ENCODE assay signal across 26 mouse cellular contexts in the genomic region with DNA sequence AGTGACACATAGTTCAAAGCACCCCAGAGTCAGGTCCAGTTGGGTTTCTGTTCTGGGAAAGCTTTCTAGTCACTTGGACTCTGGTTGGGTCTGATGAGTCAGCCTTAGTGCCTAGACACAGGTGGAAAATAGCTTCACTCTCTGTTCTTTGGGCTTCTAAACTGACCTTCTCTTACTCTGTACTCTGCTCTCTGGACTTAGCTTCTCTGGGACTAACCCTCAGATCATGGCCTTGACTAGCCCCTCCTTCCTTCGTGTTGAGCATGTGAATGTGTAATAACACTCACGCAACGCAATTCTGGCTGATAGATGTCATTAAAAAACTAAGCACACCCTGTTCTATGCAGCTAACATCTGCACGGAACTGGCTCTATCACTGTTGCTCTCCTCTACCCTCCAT.
DNase-seq lines count a peak whose midpoint lies in the region; ATAC-seq lines count a peak whose summit lies in the region.
"Had no signal": no experiment of that assay in that cellular context is flagged by ENCODE, and none has a peak within 500 bp of the region (broad histone marks: within the 10 kb centered on the region; RNA-seq: fewer than 3 reads in every experiment).

No protein-coding gene starts in this region.

- peaks cover 23% of the 10 kb centered on the region for H3K4me1 ChIP-seq in heart, embryonic 10.5 days
- H3K4me1 ChIP-seq in heart, embryonic 12.5 days (replicated peaks): peaks cover 38% of the 10 kb centered on the region
- no peaks in the 10 kb centered on the region for H3K4me1 ChIP-seq in intestine, embryonic 15.5 days (replicated peaks)
- H3K4me1 ChIP-seq in forebrain, embryonic 15.5 days: no peaks in the 10 kb centered on the region
- H3K4me1 ChIP-seq: forebrain, embryonic 13.5 days had no signal

- DNase-seq in heart, embryonic 10.5 days (ENCODE audit: low spot score): peak; percentile 65
- peak; percentile 10 for DNase-seq in large intestine, adult 2 months (ENCODE audit: low read depth, low spot score)
- DNase-seq in kidney, postnatal 4 days: no peak
- DNase-seq: adrenal gland, postnatal 10 days; adrenal gland, postnatal 36 days; B cell, adult 2 months; cerebellum, adult 11-12 months; cerebellum, adult 8-10 months; cerebellum, postnatal 10 days; gastrocnemius, postnatal 25 days; heart, adult 2 months; heart, postnatal 14 days; heart, postnatal 4 days; kidney, adult 18-20 months had no signal

- H3K36me3 ChIP-seq in heart, embryonic 10.5 days: no peaks in the 10 kb centered on the region
- H3K36me3 ChIP-seq in heart, embryonic 12.5 days: no peaks in the 10 kb centered on the region
- no peaks in the 10 kb centered on the region for H3K36me3 ChIP-seq in intestine, embryonic 15.5 days
- H3K36me3 ChIP-seq in forebrain, embryonic 15.5 days: no peaks in the 10 kb centered on the region
- H3K36me3 ChIP-seq: forebrain, embryonic 10.5 days; G1E; heart, embryonic 13.5 days had no signal

- no peaks in the 10 kb centered on the region for H3K9me3 ChIP-seq in heart, embryonic 10.5 days
- no peaks in the 10 kb centered on the region for H3K9me3 ChIP-seq in heart, embryonic 12.5 days (replicated peaks)
- no peaks in the 10 kb centered on the region for H3K9me3 ChIP-seq in intestine, embryonic 15.5 days
- H3K9me3 ChIP-seq in forebrain, embryonic 15.5 days: no peaks in the 10 kb centered on the region
- H3K9me3 ChIP-seq: forebrain, embryonic 10.5 days; forebrain, embryonic 13.5 days; heart, embryonic 13.5 days had no signal

- H3K27me3 ChIP-seq in heart, embryonic 10.5 days (ENCODE audit: insufficient read depth, poor library complexity, severe bottlenecking): no peaks in the 10 kb centered on the region
- no peaks in the 10 kb centered on the region for H3K27me3 ChIP-seq in heart, embryonic 12.5 days (replicated peaks)
- H3K27me3 ChIP-seq in intestine, embryonic 15.5 days (replicated peaks): no peaks in the 10 kb centered on the region
- H3K27me3 ChIP-seq in forebrain, embryonic 15.5 days: no peaks in the 10 kb centered on the region
- H3K27me3 ChIP-seq: CH12.LX; heart, embryonic 13.5 days had no signal

- no peak overlapping the region for H3K27ac ChIP-seq in heart, embryonic 10.5 days
- no peak overlapping the region for H3K27ac ChIP-seq in heart, embryonic 12.5 days (ENCODE audit: poor library complexity, severe bottlenecking)
- H3K27ac ChIP-seq in intestine, embryonic 15.5 days: no peak overlapping the region
- H3K27ac ChIP-seq in forebrain, embryonic 15.5 days (replicated peaks): no peak overlapping the region
- H3K27ac ChIP-seq: forebrain, embryonic 10.5 days; forebrain, embryonic 13.5 days; heart, adult 2 months; heart, embryonic 13.5 days; hindbrain, embryonic 14.5 days; hindbrain, postnatal 0 days had no signal

- H3K4me2 ChIP-seq in heart, embryonic 12.5 days: no peak overlapping the region
- H3K4me2 ChIP-seq in intestine, embryonic 15.5 days (replicated peaks): no peak overlapping the region
- no peak overlapping the region for H3K4me2 ChIP-seq in forebrain, embryonic 15.5 days (replicated peaks)
- H3K4me2 ChIP-seq: forebrain, embryonic 13.5 days; heart, embryonic 13.5 days; hindbrain, embryonic 14.5 days had no signal

- no peak overlapping the region for H3K4me3 ChIP-seq in heart, embryonic 10.5 days
- H3K4me3 ChIP-seq in heart, embryonic 12.5 days: no peak overlapping the region
- no peak overlapping the region for H3K4me3 ChIP-seq in intestine, embryonic 15.5 days (replicated peaks)
- no peak overlapping the region for H3K4me3 ChIP-seq in forebrain, embryonic 15.5 days
- H3K4me3 ChIP-seq: forebrain, embryonic 10.5 days; forebrain, embryonic 13.5 days; heart, adult 2 months; heart, embryonic 13.5 days had no signal

- no peak for ATAC-seq in heart, embryonic 12.5 days (ENCODE audit: insufficient number of reproducible peaks, low FRiP score)
- peak; percentile 50; the same call in 1 of the 2 replicates for ATAC-seq in intestine, embryonic 15.5 days
- ATAC-seq in forebrain, embryonic 15.5 days (replicated peaks): no peak
- ATAC-seq: forebrain, embryonic 13.5 days; hindbrain, postnatal 0 days; inflammation-experienced regulatory T-cells, adult 6 months; Patski had no signal

- no peak overlapping the region for H3K9ac ChIP-seq in heart, embryonic 12.5 days
- H3K9ac ChIP-seq in intestine, embryonic 15.5 days: no peak overlapping the region
- H3K9ac ChIP-seq in forebrain, embryonic 15.5 days (replicated peaks): no peak overlapping the region
- H3K9ac ChIP-seq: forebrain, embryonic 13.5 days; heart, embryonic 13.5 days; hindbrain, embryonic 14.5 days had no signal

- 89% methylated on average over 4 of the region's 4 CpGs for WGBS in heart, embryonic 10.5 days
- 82% methylated on average over 4 of the region's 4 CpGs for WGBS in heart, embryonic 12.5 days
- 79% methylated on average over 4 of the region's 4 CpGs for WGBS in intestine, embryonic 15.5 days
- WGBS in large intestine, adult 2 months: 44% methylated on average over 4 of the region's 4 CpGs
- 89% methylated on average over 4 of the region's 4 CpGs for WGBS in forebrain, embryonic 15.5 days

Comparison
In these comparisons a context has a peak if more than half of its experiments do, and no peak if none do; other contexts are left out.
1. DNase-seq: peak in heart, embryonic 10.5 days (single experiment) and large intestine, adult 2 months (single experiment); none in kidney, postnatal 4 days (0 of 2).